Mouse (Mus musculus): ENCODE data around the gene Kcnk10. TPM values are rescaled to one million over a fixed set of nuclear protein-coding genes. Genes with fewer than 3 reads are reported as not detected.
A peak's percentile ranks its signal among the peaks of the same experiment; 100 is the strongest.
"Not testable (repeated sequence)": the region's sequence is repeated elsewhere in the genome, so short reads cannot be mapped to it uniquely, and the experiment has no call there.

The Kcnk10 gene
- total RNA-seq (2021) = 10 to 100 TPM; 16.8 to 18.6 TPM
- long read RNA-seq, experiment 1, partial matches to known transcripts = 0 of 3 reads
- long read RNA-seq, experiment 1, other reads (novel, unspliced or antisense) = 3 of 3 reads
- long read RNA-seq, experiment 2, full-length matches to known transcripts = 1 of 7 reads
- long read RNA-seq, experiment 2, partial matches to known transcripts = 0 of 7 reads
- long read RNA-seq, experiment 2, other reads (novel, unspliced or antisense) = 6 of 7 reads

- Histone ChIP-seq H3K4me3 (peak within 1 kb of the TSS; percentile 59), H3K27ac (peak within 1 kb of the TSS; percentile 63)
- peak; percentile 20 to 36 for DNase-seq (ENCODE audit: low spot score in 2 of 2)
- no peak for TF ChIP-seq CTCF (conservative IDR thresholded peaks at IDR 0.05)
These were observed at the start of gene Kcnk10 for GRCm38 (mm10) chr12:98577861-98578360. Gene Kcnk10 (minus strand): TSS chr12:98578310.

DNA sequence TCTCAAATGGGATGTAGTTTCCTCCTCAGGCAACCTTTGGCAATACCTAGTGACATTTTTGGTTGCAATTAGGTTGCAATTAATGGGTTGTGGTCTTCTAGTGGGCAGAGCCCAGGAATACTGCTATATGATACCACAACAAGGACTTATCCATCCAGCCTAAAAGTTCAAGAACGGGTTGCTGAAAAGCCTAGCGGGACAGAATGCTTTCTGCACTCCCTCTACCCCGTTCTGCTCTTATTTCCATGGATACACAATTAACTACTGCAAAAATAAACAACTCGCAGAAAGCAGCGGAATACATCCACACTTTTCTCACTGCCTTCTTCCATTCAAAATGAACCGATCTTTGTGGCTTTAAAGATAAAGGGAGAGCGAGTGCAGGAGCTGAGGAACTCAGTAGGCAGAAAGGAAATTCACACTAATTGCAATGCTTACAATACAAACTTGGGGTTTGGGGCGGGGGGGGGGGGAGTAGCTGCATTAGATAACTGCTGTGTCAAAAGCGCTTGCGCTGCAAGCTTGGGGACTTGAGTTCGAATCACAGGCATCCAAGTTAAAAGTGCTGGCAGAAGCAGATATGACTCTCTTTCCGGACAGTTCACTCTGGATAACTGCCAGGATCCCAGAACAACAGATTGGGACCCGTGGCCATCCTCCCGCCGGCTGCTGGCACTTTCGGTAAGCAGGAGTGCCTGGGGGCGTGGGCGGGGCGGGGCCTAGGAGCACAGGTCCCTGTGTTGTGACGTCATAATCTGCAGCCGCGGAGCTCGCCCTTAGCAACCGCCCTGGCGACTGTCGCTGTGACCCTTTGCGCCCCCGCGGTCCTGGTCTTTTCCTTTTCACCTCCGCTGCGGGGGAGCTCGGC is 49.5 kb upstream of the Kcnk10 start, which contains the start of gene Spata7:
Gene Spata7 (plus strand): TSS at position 766 of the 868 bp plus-strand sequence.
- peak; percentile 80 to 86 for DNase-seq (ENCODE audit: low spot score in 2 of 2)
- no peak for TF ChIP-seq CTCF (conservative IDR thresholded peaks at IDR 0.05)
- Histone ChIP-seq H3K4me3 (peak within 1 kb of the TSS; percentile 97), H3K27ac (peak within 1 kb of the TSS; percentile 95)

GRCm38 (mm10) chr12:98623266-98623665 is 45.2 kb upstream of the Kcnk10 start:
- not testable (repeated sequence) for DNase-seq (ENCODE audit: low spot score in 2 of 2)

DNA sequence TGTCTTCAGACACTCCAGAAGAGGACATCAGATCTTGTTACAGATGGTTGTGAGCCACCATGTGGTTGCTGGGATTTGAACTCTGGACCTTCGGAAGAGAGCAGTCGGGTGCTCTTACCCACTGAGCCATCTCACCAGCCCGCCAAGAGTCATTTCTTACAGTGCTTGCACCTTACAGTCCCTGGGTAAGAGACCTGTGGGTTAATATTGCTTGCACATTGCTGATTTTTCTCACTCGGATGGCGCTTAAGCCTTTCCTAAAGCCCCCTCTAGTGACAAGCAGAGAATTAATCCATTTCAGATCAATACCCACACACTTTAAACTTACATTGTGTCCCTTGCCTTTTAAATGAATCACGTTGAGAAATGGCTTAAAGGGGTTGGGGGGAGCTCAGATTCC is 42.8 kb upstream of the Kcnk10 start:
- peak; percentile 30 to 40 for DNase-seq (ENCODE audit: low spot score in 2 of 2)
- not testable (repeated sequence) for H3K4me3 ChIP-seq, H3K27ac ChIP-seq
- peak; percentile 77 for TF ChIP-seq CTCF (conservative IDR thresholded peaks at IDR 0.05)

More at GRCm38 (mm10) chr12:98623266-98623665, 45.2 kb upstream of the Kcnk10 start:
- not testable (repeated sequence) for H3K4me3 ChIP-seq, H3K27ac ChIP-seq

DNA sequence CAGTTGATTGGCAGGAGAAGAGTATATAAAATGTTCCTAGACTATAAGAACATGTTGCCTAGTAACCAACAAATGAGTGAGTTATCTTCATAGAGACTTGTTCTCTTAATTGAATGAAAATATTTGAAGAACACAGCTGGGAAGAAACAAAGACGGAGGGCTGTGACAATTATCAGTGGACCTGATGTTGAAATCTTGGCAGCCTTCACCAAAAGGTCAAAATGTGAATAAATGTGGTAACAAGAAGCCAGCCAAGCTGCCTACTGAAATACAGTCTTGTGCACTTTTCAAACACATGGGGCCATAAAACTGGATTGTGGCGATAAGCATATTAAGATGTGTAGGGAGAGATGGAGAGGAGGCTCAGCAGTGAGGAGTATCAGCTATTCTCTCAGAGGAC is 41.4 kb upstream of the Kcnk10 start:
- no peak for TF ChIP-seq CTCF (conservative IDR thresholded peaks at IDR 0.05)
- no peak for DNase-seq (ENCODE audit: low spot score in 2 of 2)
- Histone ChIP-seq H3K27ac (no peak overlapping the region), H3K4me3 (no peak overlapping the region)

- Histone ChIP-seq H3K4me3 (no peak overlapping the region), H3K27ac (no peak overlapping the region)
- DNase-seq (ENCODE audit: low spot score in 2 of 2) = no peak
- TF ChIP-seq CTCF (conservative IDR thresholded peaks at IDR 0.05) = no peak
These were observed 37.6 kb upstream of the Kcnk10 start for GRCm38 (mm10) chr12:98615746-98616145.

DNA sequence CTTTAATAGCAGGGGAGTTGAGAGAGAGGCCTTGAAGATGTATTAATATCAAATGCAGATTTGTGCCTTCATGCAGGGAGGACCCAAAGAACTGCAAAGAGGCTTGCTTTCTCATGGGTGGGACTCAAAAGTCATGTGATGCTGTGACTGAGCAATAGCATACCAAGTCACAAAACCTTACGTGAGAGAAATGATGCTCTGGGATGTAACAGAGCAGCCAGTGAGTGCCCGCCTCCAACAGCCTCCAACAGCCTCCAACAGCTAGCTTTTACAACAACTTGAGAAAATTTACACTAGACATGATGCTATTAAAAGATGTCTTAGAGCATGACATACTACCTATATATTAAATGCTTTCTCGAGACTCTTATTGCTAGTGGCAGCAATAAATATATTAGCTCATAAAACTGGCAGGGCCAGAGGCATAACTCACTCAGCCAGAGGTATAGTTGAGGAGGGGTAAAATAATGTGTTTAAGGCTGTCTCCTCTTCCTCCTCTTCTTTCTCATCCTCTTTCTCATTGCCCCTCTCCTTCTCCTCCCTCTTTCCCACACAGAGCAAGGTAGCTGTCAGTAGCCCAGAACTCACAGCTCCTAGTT is 36.9 kb upstream of the Kcnk10 start:
- no peak for TF ChIP-seq CTCF (conservative IDR thresholded peaks at IDR 0.05)
- no peak overlapping the region for H3K27ac ChIP-seq
- DNase-seq (ENCODE audit: low spot score in 2 of 2) = no peak

GRCm38 (mm10) chr12:98610341-98610740 is 32.2 kb upstream of the Kcnk10 start:
- DNase-seq (ENCODE audit: low spot score in 2 of 2) = no peak
- no peak for TF ChIP-seq CTCF (conservative IDR thresholded peaks at IDR 0.05)
- Histone ChIP-seq H3K27ac (no peak overlapping the region), H3K4me3 (no peak overlapping the region)

More for the DNA sequence above, 36.9 kb upstream of the Kcnk10 start:
- no peak overlapping the region for H3K4me3 ChIP-seq

- Histone ChIP-seq H3K4me3 (no peak overlapping the region), H3K27ac (no peak overlapping the region)
- TF ChIP-seq CTCF (conservative IDR thresholded peaks at IDR 0.05) = no peak
- peak in 1 of 2 experiments; percentile 10 for DNase-seq (ENCODE audit: low spot score in 2 of 2)
These were observed 28.6 kb upstream of the Kcnk10 start for GRCm38 (mm10) chr12:98606595-98607290.

- no peak overlapping the region for H3K4me3 ChIP-seq
- H3K27ac ChIP-seq = no peak overlapping the region
- TF ChIP-seq CTCF (conservative IDR thresholded peaks at IDR 0.05) = no peak
- no peak for DNase-seq (ENCODE audit: low spot score in 2 of 2)
These were observed 27.2 kb upstream of the Kcnk10 start for GRCm38 (mm10) chr12:98605264-98605663.

DNA sequence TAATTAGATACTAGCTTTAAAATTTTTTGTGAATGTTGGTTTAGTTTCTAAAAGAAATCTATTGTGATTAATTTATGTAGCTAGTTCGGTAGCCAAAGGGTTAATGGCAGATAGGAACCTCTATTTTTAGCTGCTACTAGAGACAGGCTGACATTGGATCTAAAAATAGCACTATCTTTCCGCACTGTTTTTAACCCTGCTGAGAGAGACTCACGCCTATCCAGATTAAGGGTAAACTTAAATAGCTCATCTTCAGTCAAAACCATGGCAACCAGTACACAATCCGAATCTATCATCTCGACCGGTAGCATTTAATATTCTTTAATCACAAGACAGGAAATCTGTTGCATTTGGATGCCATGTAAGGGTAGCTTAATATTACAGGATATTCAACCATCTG is 24.0 kb upstream of the Kcnk10 start:
- H3K27ac ChIP-seq = no peak overlapping the region
- DNase-seq (ENCODE audit: low spot score in 2 of 2) = peak in 1 of 2 experiments; percentile 7

GRCm38 (mm10) chr12:98600861-98601260 is 22.8 kb upstream of the Kcnk10 start:
- TF ChIP-seq CTCF (conservative IDR thresholded peaks at IDR 0.05) = no peak
- DNase-seq (ENCODE audit: low spot score in 2 of 2) = no peak
- Histone ChIP-seq H3K4me3 (no peak overlapping the region), H3K27ac (no peak overlapping the region)

More for the DNA sequence above, 24.0 kb upstream of the Kcnk10 start:
- H3K4me3 ChIP-seq = no peak overlapping the region
- no peak for TF ChIP-seq CTCF (conservative IDR thresholded peaks at IDR 0.05)
